Mouse (Mus musculus) cerebellum, adult 9-11 months (tissue): ENCODE data around the gene Hic2.

ENCODE experiments used
- DNase-seq: peaks from one replicate; pipeline ENCODE4 v3.0.0; 2022

Hic2 gene

GRCm38 (mm10) chr16:17234499-17234895, 1.1 kb downstream of the Hic2 start:
- DNase-seq, result peak; percentile 55

- DNase-seq, result no peak
These were observed 1.7 kb downstream of the Hic2 start for GRCm38 (mm10) chr16:17234916-17235665.

GRCm38 (mm10) chr16:17237634-17238033, 4.3 kb downstream of the Hic2 start:
- no peak for DNase-seq

GRCm38 (mm10) chr16:17239409-17239808, 6.0 kb downstream of the Hic2 start:
- no peak for DNase-seq

- no peak for DNase-seq
These were observed 10.4 kb downstream of the Hic2 start for GRCm38 (mm10) chr16:17243731-17244130.

- DNase-seq, result no peak
These were observed 11.6 kb downstream of the Hic2 start for GRCm38 (mm10) chr16:17244996-17245395.

GRCm38 (mm10) chr16:17247727-17248126, 14.4 kb downstream of the Hic2 start:
- no peak for DNase-seq

- DNase-seq, result no peak
These were observed 15.8 kb downstream of the Hic2 start for GRCm38 (mm10) chr16:17249135-17249534.

- DNase-seq, result peak; percentile 78
These were observed 18.2 kb downstream of the Hic2 start for GRCm38 (mm10) chr16:17251539-17251938.

GRCm38 (mm10) chr16:17252086-17252726, 18.8 kb downstream of the Hic2 start:
- DNase-seq, result no peak

- DNase-seq, result no peak
These were observed 19.5 kb downstream of the Hic2 start for GRCm38 (mm10) chr16:17252841-17253240.

- no peak for DNase-seq
These were observed 20.7 kb downstream of the Hic2 start for GRCm38 (mm10) chr16:17254005-17254597.

- no peak for DNase-seq
These were observed 21.9 kb downstream of the Hic2 start for GRCm38 (mm10) chr16:17255270-17255669.

GRCm38 (mm10) chr16:17257359-17257821, 24.0 kb downstream of the Hic2 start:
- DNase-seq, result no peak

GRCm38 (mm10) chr16:17258917-17259316, 25.5 kb downstream of the Hic2 start:
- no peak for DNase-seq

- no peak for DNase-seq
These were observed 28.0 kb downstream of the Hic2 start for GRCm38 (mm10) chr16:17261341-17261740.

GRCm38 (mm10) chr16:17266113-17266512, 32.7 kb downstream of the Hic2 start:
- DNase-seq, result no peak

GRCm38 (mm10) chr16:17267937-17268336, 34.6 kb downstream of the Hic2 start:
- no peak for DNase-seq

- no peak for DNase-seq
These were observed 36.5 kb downstream of the Hic2 start for GRCm38 (mm10) chr16:17269872-17270271.

GRCm38 (mm10) chr16:17271124-17271523, 37.8 kb downstream of the Hic2 start:
- peak; percentile 47 for DNase-seq

GRCm38 (mm10) chr16:17271856-17272255, 38.5 kb downstream of the Hic2 start:
- no peak for DNase-seq

GRCm38 (mm10) chr16:17275721-17276120, 42.3 kb downstream of the Hic2 start, which contains the start of gene Tmem191c:
Tmem191c (plus strand) TSS chr16:17276077.
- no peak for DNase-seq

- peak; percentile 86 for DNase-seq
These were observed 43.1 kb downstream of the Hic2 start for GRCm38 (mm10) chr16:17276164-17277151.
